Mouse (Mus musculus): ENCODE results near the gene Cmah. TPM values are rescaled to one million over a fixed set of nuclear protein-coding genes. Genes with fewer than 3 reads are reported as not detected.

Cmah gene
- polyA plus RNA-seq, 1 experiment from 2014 or later: 0.37 TPM

GRCm38 (mm10) chr13:24446081-24446480 is 118.9 kb downstream of the Cmah start:
- Histone ChIP-seq H3K27me3 (ENCODE audit: control insufficient read depth, insufficient read depth, low read length) (no peaks in the 10 kb centered on the region), H3K4me1 (ENCODE audit: control insufficient read depth, insufficient read depth, low read length) (no peaks in the 10 kb centered on the region), H3K4me2 (no peak overlapping the region), H3K9ac (ENCODE audit: low read length) (no peak overlapping the region), H3K27ac (ENCODE audit: low read depth, low read length) (no peak overlapping the region), H3K4me3 (ENCODE audit: low read depth, low read length) (no peak overlapping the region), H3K9me3 (ENCODE audit: control insufficient read depth, low read length) (no peaks in the 10 kb centered on the region), H3K36me3 (ENCODE audit: control insufficient read depth, insufficient read depth, low read length) (no peaks in the 10 kb centered on the region)
- 77% methylated on average over 4 of the region's 4 CpGs for WGBS
- no peak for DNase-seq (ENCODE audit: low spot score, missing footprints)
- ATAC-seq (ENCODE audit: low FRiP score): no peak

- Histone ChIP-seq H3K4me1 (ENCODE audit: control insufficient read depth, insufficient read depth, low read length) (no peaks in the 10 kb centered on the region), H3K4me2 (no peak overlapping the region), H3K27ac (ENCODE audit: low read depth, low read length) (no peak overlapping the region), H3K27me3 (ENCODE audit: control insufficient read depth, insufficient read depth, low read length) (no peaks in the 10 kb centered on the region), H3K36me3 (ENCODE audit: control insufficient read depth, insufficient read depth, low read length) (no peaks in the 10 kb centered on the region), H3K9ac (ENCODE audit: low read length) (no peak overlapping the region), H3K9me3 (ENCODE audit: control insufficient read depth, low read length) (no peaks in the 10 kb centered on the region), H3K4me3 (ENCODE audit: low read depth, low read length) (no peak overlapping the region)
- ATAC-seq (ENCODE audit: low FRiP score): no peak
- peak; percentile 83 for DNase-seq (ENCODE audit: low spot score, missing footprints)
- WGBS: 70% methylated on average over 5 of the region's 5 CpGs
Measured at GRCm38 (mm10) chr13:24447043-24447442, 119.8 kb downstream of the Cmah start.

- no peaks in the 10 kb centered on the region for H3K9me3 ChIP-seq (ENCODE audit: control insufficient read depth, low read length)
- H3K4me2 ChIP-seq: no peak overlapping the region
- no peaks in the 10 kb centered on the region for H3K4me1 ChIP-seq (ENCODE audit: control insufficient read depth, insufficient read depth, low read length)
- WGBS: 78% methylated on average over 6 of the region's 6 CpGs
- H3K36me3 ChIP-seq (ENCODE audit: control insufficient read depth, insufficient read depth, low read length): no peaks in the 10 kb centered on the region
- H3K4me3 ChIP-seq (ENCODE audit: low read depth, low read length): no peak overlapping the region
- DNase-seq (ENCODE audit: low spot score, missing footprints) (no peak), ATAC-seq (ENCODE audit: low FRiP score) (no peak)
- no peaks in the 10 kb centered on the region for H3K27me3 ChIP-seq (ENCODE audit: control insufficient read depth, insufficient read depth, low read length)
- H3K9ac ChIP-seq (ENCODE audit: low read length): no peak overlapping the region
- no peak overlapping the region for H3K27ac ChIP-seq (ENCODE audit: low read depth, low read length)
Measured at GRCm38 (mm10) chr13:24448578-24448977, 121.4 kb downstream of the Cmah start.

- Histone ChIP-seq H3K4me2 (no peak overlapping the region), H3K27ac (ENCODE audit: low read depth, low read length) (no peak overlapping the region), H3K9me3 (ENCODE audit: control insufficient read depth, low read length) (no peaks in the 10 kb centered on the region), H3K4me1 (ENCODE audit: control insufficient read depth, insufficient read depth, low read length) (no peaks in the 10 kb centered on the region), H3K27me3 (ENCODE audit: control insufficient read depth, insufficient read depth, low read length) (no peaks in the 10 kb centered on the region), H3K36me3 (ENCODE audit: control insufficient read depth, insufficient read depth, low read length) (no peaks in the 10 kb centered on the region), H3K4me3 (ENCODE audit: low read depth, low read length) (no peak overlapping the region), H3K9ac (ENCODE audit: low read length) (no peak overlapping the region)
- WGBS: 79% methylated on average over 2 of the region's 2 CpGs
- ATAC-seq (ENCODE audit: low FRiP score): no peak
- DNase-seq (ENCODE audit: low spot score, missing footprints): no peak
Measured at GRCm38 (mm10) chr13:24451455-24451854, 124.3 kb downstream of the Cmah start.

- no peaks in the 10 kb centered on the region for H3K27me3 ChIP-seq (ENCODE audit: control insufficient read depth, insufficient read depth, low read length)
- ATAC-seq (ENCODE audit: low FRiP score) (no peak), DNase-seq (ENCODE audit: low spot score, missing footprints) (no peak)
- H3K36me3 ChIP-seq (ENCODE audit: control insufficient read depth, insufficient read depth, low read length): no peaks in the 10 kb centered on the region
- 92% methylated on average over 5 of the region's 5 CpGs for WGBS
- no peak overlapping the region for H3K27ac ChIP-seq (ENCODE audit: low read depth, low read length)
- H3K4me1 ChIP-seq (ENCODE audit: control insufficient read depth, insufficient read depth, low read length): no peaks in the 10 kb centered on the region
- no peak overlapping the region for H3K4me2 ChIP-seq
- no peak overlapping the region for H3K4me3 ChIP-seq (ENCODE audit: low read depth, low read length)
- H3K9ac ChIP-seq (ENCODE audit: low read length): no peak overlapping the region
- no peaks in the 10 kb centered on the region for H3K9me3 ChIP-seq (ENCODE audit: control insufficient read depth, low read length)
Measured at GRCm38 (mm10) chr13:24453737-24454136, 126.5 kb downstream of the Cmah start.

GRCm38 (mm10) chr13:24456385-24456784 is 129.2 kb downstream of the Cmah start:
- Histone ChIP-seq H3K36me3 (ENCODE audit: control insufficient read depth, insufficient read depth, low read length) (no peaks in the 10 kb centered on the region), H3K4me2 (no peak overlapping the region), H3K27me3 (ENCODE audit: control insufficient read depth, insufficient read depth, low read length) (no peaks in the 10 kb centered on the region), H3K27ac (ENCODE audit: low read depth, low read length) (no peak overlapping the region), H3K9ac (ENCODE audit: low read length) (no peak overlapping the region), H3K4me3 (ENCODE audit: low read depth, low read length) (no peak overlapping the region), H3K9me3 (ENCODE audit: control insufficient read depth, low read length) (no peaks in the 10 kb centered on the region), H3K4me1 (ENCODE audit: control insufficient read depth, insufficient read depth, low read length) (no peaks in the 10 kb centered on the region)
- no peak for ATAC-seq (ENCODE audit: low FRiP score)
- WGBS: 96% methylated on average over 4 of the region's 4 CpGs
- peak; percentile 75 for DNase-seq (ENCODE audit: low spot score, missing footprints)

- H3K27ac ChIP-seq (ENCODE audit: low read depth, low read length): no peak overlapping the region
- ATAC-seq (ENCODE audit: low FRiP score) (no peak), DNase-seq (ENCODE audit: low spot score, missing footprints) (no peak)
- no peaks in the 10 kb centered on the region for H3K4me1 ChIP-seq (ENCODE audit: control insufficient read depth, insufficient read depth, low read length)
- 83% methylated on average over 5 of the region's 5 CpGs for WGBS
- H3K9ac ChIP-seq (ENCODE audit: low read length): no peak overlapping the region
- H3K36me3 ChIP-seq (ENCODE audit: control insufficient read depth, insufficient read depth, low read length): no peaks in the 10 kb centered on the region
- no peak overlapping the region for H3K4me3 ChIP-seq (ENCODE audit: low read depth, low read length)
- no peak overlapping the region for H3K4me2 ChIP-seq
- H3K9me3 ChIP-seq (ENCODE audit: control insufficient read depth, low read length): no peaks in the 10 kb centered on the region
- no peaks in the 10 kb centered on the region for H3K27me3 ChIP-seq (ENCODE audit: control insufficient read depth, insufficient read depth, low read length)
Measured at GRCm38 (mm10) chr13:24460517-24460916, 133.3 kb downstream of the Cmah start.

- no peak for DNase-seq (ENCODE audit: low spot score, missing footprints)
- Histone ChIP-seq H3K27me3 (ENCODE audit: control insufficient read depth, insufficient read depth, low read length) (no peaks in the 10 kb centered on the region), H3K4me2 (no peak overlapping the region), H3K27ac (ENCODE audit: low read depth, low read length) (no peak overlapping the region), H3K9ac (ENCODE audit: low read length) (no peak overlapping the region), H3K36me3 (ENCODE audit: control insufficient read depth, insufficient read depth, low read length) (no peaks in the 10 kb centered on the region), H3K4me1 (ENCODE audit: control insufficient read depth, insufficient read depth, low read length) (no peaks in the 10 kb centered on the region), H3K9me3 (ENCODE audit: control insufficient read depth, low read length) (no peaks in the 10 kb centered on the region), H3K4me3 (ENCODE audit: low read depth, low read length) (no peak overlapping the region)
- ATAC-seq (ENCODE audit: low FRiP score): no peak
- 85% methylated on average over 7 of the region's 7 CpGs for WGBS
Measured at GRCm38 (mm10) chr13:24463767-24464166, 136.6 kb downstream of the Cmah start.

- Histone ChIP-seq H3K27me3 (ENCODE audit: control insufficient read depth, insufficient read depth, low read length) (no peaks in the 10 kb centered on the region), H3K36me3 (ENCODE audit: control insufficient read depth, insufficient read depth, low read length) (no peaks in the 10 kb centered on the region), H3K4me3 (ENCODE audit: low read depth, low read length) (no peak overlapping the region), H3K4me1 (ENCODE audit: control insufficient read depth, insufficient read depth, low read length) (no peaks in the 10 kb centered on the region), H3K27ac (ENCODE audit: low read depth, low read length) (no peak overlapping the region), H3K9me3 (ENCODE audit: control insufficient read depth, low read length) (no peaks in the 10 kb centered on the region), H3K9ac (ENCODE audit: low read length) (no peak overlapping the region), H3K4me2 (no peak overlapping the region)
- no peak for ATAC-seq (ENCODE audit: low FRiP score)
- whole genome bisulfite sequencing: 92% methylated on average over 9 of the region's 9 CpGs
- DNase-seq (ENCODE audit: low spot score, missing footprints): no peak
Measured at GRCm38 (mm10) chr13:24466027-24466426, 138.8 kb downstream of the Cmah start.

GRCm38 (mm10) chr13:24467806-24468205 is 140.6 kb downstream of the Cmah start:
- H3K4me1 ChIP-seq (ENCODE audit: control insufficient read depth, insufficient read depth, low read length): no peaks in the 10 kb centered on the region
- no peaks in the 10 kb centered on the region for H3K27me3 ChIP-seq (ENCODE audit: control insufficient read depth, insufficient read depth, low read length)
- no peak overlapping the region for H3K4me2 ChIP-seq
- H3K9ac ChIP-seq (ENCODE audit: low read length): no peak overlapping the region
- DNase-seq (ENCODE audit: low spot score, missing footprints): no peak
- H3K36me3 ChIP-seq (ENCODE audit: control insufficient read depth, insufficient read depth, low read length): no peaks in the 10 kb centered on the region
- no peak overlapping the region for H3K27ac ChIP-seq (ENCODE audit: low read depth, low read length)
- no peak overlapping the region for H3K4me3 ChIP-seq (ENCODE audit: low read depth, low read length)
- no peak for ATAC-seq (ENCODE audit: low FRiP score)
- WGBS: 83% methylated on average over 4 of the region's 4 CpGs
- no peaks in the 10 kb centered on the region for H3K9me3 ChIP-seq (ENCODE audit: control insufficient read depth, low read length)

Data from midbrain, embryonic 11.5 days (tissue).